Mouse (Mus musculus): ENCODE measurements around the gene Plpp7.

Gene Plpp7

GRCm38 (mm10) chr2:32070747-32071146, 24.6 kb upstream of the Plpp7 start:
- DNase-seq, result no peak

GRCm38 (mm10) chr2:32074404-32074803, 20.9 kb upstream of the Plpp7 start:
- DNase-seq, result no peak

GRCm38 (mm10) chr2:32075368-32075767, 20.0 kb upstream of the Plpp7 start:
- no peak for DNase-seq

- no peak for DNase-seq
Observed at GRCm38 (mm10) chr2:32077744-32078143, 17.6 kb upstream of the Plpp7 start.

GRCm38 (mm10) chr2:32078522-32078921, 16.8 kb upstream of the Plpp7 start:
- DNase-seq, result no peak

GRCm38 (mm10) chr2:32079191-32079725, 16.1 kb upstream of the Plpp7 start:
- no peak for DNase-seq

GRCm38 (mm10) chr2:32080681-32081080, 14.6 kb upstream of the Plpp7 start:
- DNase-seq, result no peak

- no peak for DNase-seq
Observed at GRCm38 (mm10) chr2:32081296-32081929, 13.9 kb upstream of the Plpp7 start.

GRCm38 (mm10) chr2:32082229-32082628, 13.1 kb upstream of the Plpp7 start:
- DNase-seq, result no peak

GRCm38 (mm10) chr2:32083159-32084011, 11.9 kb upstream of the Plpp7 start:
- DNase-seq, result peak; percentile 58

- peak; percentile 73 for DNase-seq
Observed at GRCm38 (mm10) chr2:32084111-32084871, 11.0 kb upstream of the Plpp7 start, which contains the start of gene Fam78a. Gene Fam78a (minus strand): TSS chr2:32084857.

- no peak for DNase-seq
Observed at GRCm38 (mm10) chr2:32084872-32085199, 10.5 kb upstream of the Plpp7 start.

- DNase-seq, result no peak
Observed at GRCm38 (mm10) chr2:32085231-32085630, 10.1 kb upstream of the Plpp7 start.

- no peak for DNase-seq
Observed at GRCm38 (mm10) chr2:32087606-32088005, 7.7 kb upstream of the Plpp7 start.

- peak; percentile 65 for DNase-seq
Observed at GRCm38 (mm10) chr2:32088372-32088981, 6.9 kb upstream of the Plpp7 start.

GRCm38 (mm10) chr2:32089606-32090005, 5.7 kb upstream of the Plpp7 start:
- DNase-seq, result no peak

GRCm38 (mm10) chr2:32090145-32090544, 5.2 kb upstream of the Plpp7 start:
- DNase-seq, result no peak

GRCm38 (mm10) chr2:32091956-32092355, 3.4 kb upstream of the Plpp7 start:
- no peak for DNase-seq

- no peak for DNase-seq
Observed at GRCm38 (mm10) chr2:32094001-32094707, 1.2 kb upstream of the Plpp7 start.

GRCm38 (mm10) chr2:32096122-32096420, 743 bp downstream of the Plpp7 start:
- DNase-seq, result no peak

- no peak for DNase-seq
Observed at GRCm38 (mm10) chr2:32102944-32103343, 7.6 kb downstream of the Plpp7 start.

GRCm38 (mm10) chr2:32103557-32103956, 8.2 kb downstream of the Plpp7 start:
- DNase-seq, result no peak
